Mouse (Mus musculus): ENCODE measurements at regions not wholly inside any gene's neighbourhood (a gene's known extent, or its start where the extent isn't known, plus 50 kb on each side); places are given as distances from the start of the nearest gene placed in this dataset.

DNA sequence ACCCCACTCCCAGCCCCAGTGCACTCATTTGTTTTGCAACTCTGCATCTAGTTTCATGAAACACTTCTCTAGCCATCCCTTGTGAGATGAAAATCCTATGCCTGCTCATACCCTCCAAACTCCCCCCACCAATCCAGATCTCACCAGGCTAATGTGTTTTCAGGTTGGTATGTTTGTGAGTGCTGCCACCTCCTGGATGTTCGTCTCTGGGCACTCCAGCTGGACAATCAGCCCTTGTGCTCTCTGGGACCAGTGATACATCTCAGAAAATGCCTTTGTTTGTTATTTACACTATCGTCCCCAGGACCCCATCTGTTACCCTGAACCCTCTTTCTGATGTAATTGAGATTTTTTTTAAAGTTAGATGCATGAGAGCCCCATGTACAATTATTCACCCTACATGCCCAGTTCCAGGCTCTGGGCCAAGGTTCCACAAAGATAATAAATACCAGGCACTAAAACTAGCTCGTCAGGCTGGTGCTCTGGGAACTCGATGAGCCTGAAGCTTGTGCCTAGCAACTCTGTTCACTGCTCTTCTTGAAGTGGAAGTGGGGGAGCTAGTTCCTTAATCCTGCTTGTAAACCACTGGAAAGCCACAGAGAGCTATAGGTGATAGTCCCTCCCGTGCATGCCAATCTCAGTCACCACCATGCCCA lies 304.2 kb downstream of the Gm9195 start:
- no peak for DNase-seq (ENCODE audit: extremely low read depth)
- H3K4me2 ChIP-seq (ENCODE audit: insufficient read depth, low read depth, poor library complexity, severe bottlenecking) = no peak overlapping the region
- dilution Hi-C loops (cut with MboI; ENCODE audit: extremely low pct_ligation_motif_present, extremely low pct_unique_long_range_greater_than_20kb, low sequenced_read_pairs) (no loop called here), in situ Hi-C loops (cut with MboI; ENCODE audit: low pct_ligation_motif_present, low pct_unique_long_range_greater_than_20kb, low sequenced_read_pairs) (no loop called here)
- peaks cover 28% of the 10 kb centered on the region for H3K27me3 ChIP-seq (replicated peaks)
- H3K4me1 ChIP-seq (ENCODE audit: control insufficient read depth in 1 of 2, insufficient read depth in 2 of 2) = no peaks in the 10 kb centered on the region
- H3K36me3 ChIP-seq (replicated peaks in 1 of 2; ENCODE audit: control insufficient read depth in 1 of 2, insufficient read depth in 1 of 2, low read length in 1 of 2) = no peaks in the 10 kb centered on the region
- no peaks in the 10 kb centered on the region for H3K9me3 ChIP-seq (replicated peaks; ENCODE audit: low read length)
- no peak overlapping the region for H3K9ac ChIP-seq (ENCODE audit: insufficient read depth, low read depth)
- no peak overlapping the region for H3K27ac ChIP-seq (ENCODE audit: insufficient read depth, low read depth)
- no peaks in the 10 kb centered on the region for H3K79me2 ChIP-seq (replicated peaks; ENCODE audit: control insufficient read depth, extremely low read depth, insufficient read depth, poor library complexity, severe bottlenecking)
- no peak overlapping the region for H3K4me3 ChIP-seq (replicated peaks in 1 of 3; ENCODE audit: low read depth in 2 of 3, low read length in 2 of 3, poor library complexity in 1 of 3)
- TF ChIP-seq CTCF (conservative IDR thresholded peaks at IDR 0.05 in 1 of 2, IDR thresholded peaks at IDR 0.05 in 1 of 2; ENCODE audit: low read depth in 2 of 2, low read length in 2 of 2) (peak in 1 of 2 experiments; percentile 62; a peak in 2 of 4 replicates), ETS1 (conservative IDR thresholded peaks at IDR 0.05; ENCODE audit: low read depth, low read length) (no peak), MAZ (IDR thresholded peaks at IDR 0.05; ENCODE audit: low read depth, low read length) (no peak), E2F4 (IDR thresholded peaks at IDR 0.05; ENCODE audit: insufficient replicate concordance, low read depth, low read length) (no peak), MEF2A (IDR thresholded peaks at IDR 0.05; ENCODE audit: borderline replicate concordance, low read depth, low read length) (no peak), IRF4 (IDR thresholded peaks at IDR 0.05; ENCODE audit: low read depth, low read length) (no peak), PAX5 (IDR thresholded peaks at IDR 0.05; ENCODE audit: low read length) (no peak), NRF1 (IDR thresholded peaks at IDR 0.05; ENCODE audit: low read depth, low read length) (no peak), HCFC1 (IDR thresholded peaks at IDR 0.05; ENCODE audit: low read depth, low read length) (no peak), MAFK (IDR thresholded peaks at IDR 0.05; ENCODE audit: insufficient replicate concordance, low read length) (no peak), SIN3A (IDR thresholded peaks at IDR 0.05; ENCODE audit: low read length) (no peak), KAT2A (IDR thresholded peaks at IDR 0.05; ENCODE audit: insufficient replicate concordance, low read length) (no peak), USF1 (IDR thresholded peaks at IDR 0.05; ENCODE audit: low read depth, low read length) (no peak), TBP (conservative IDR thresholded peaks at IDR 0.05; ENCODE audit: low read depth, low read length) (no peak), TCF12 (IDR thresholded peaks at IDR 0.05; ENCODE audit: low read depth, low read length) (no peak), POLR2A (IDR thresholded peaks at IDR 0.05; ENCODE audit: low read depth, low read length) (no peak), RAD21 (IDR thresholded peaks at IDR 0.05; ENCODE audit: low read depth, low read length) (peak; percentile 46), SMC3 (IDR thresholded peaks at IDR 0.05; ENCODE audit: low read depth, low read length) (peak; percentile 53), JUN (IDR thresholded peaks at IDR 0.05; ENCODE audit: insufficient read depth, low read depth, low read length) (no peak), EP300 (IDR thresholded peaks at IDR 0.05; ENCODE audit: low read length) (no peak)

DNA sequence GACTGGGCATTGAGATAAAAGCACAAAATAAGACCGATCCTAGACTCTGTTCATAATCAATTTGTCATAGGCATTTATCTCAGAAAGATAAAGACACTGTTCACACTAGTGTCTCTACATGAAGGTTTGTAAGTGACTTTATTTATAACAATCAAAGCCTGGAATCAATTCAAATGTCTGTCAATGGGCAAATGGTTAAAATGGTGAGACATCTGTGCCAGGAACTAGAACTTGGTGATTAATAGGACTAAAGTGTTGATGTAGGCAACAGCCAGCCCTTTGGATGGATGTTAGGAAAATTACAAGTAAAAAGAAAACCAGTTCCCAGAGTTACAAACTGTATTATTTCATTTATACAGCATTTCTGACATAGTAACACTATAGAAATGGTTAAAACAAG lies 315.9 kb downstream of the Gm9195 start:
- Histone ChIP-seq H3K4me3 (replicated peaks in 1 of 3; ENCODE audit: low read depth in 2 of 3, low read length in 2 of 3, poor library complexity in 1 of 3) (no peak overlapping the region), H3K4me1 (ENCODE audit: control insufficient read depth in 1 of 2, insufficient read depth in 2 of 2) (no peaks in the 10 kb centered on the region), H3K9ac (ENCODE audit: insufficient read depth, low read depth) (no peak overlapping the region), H3K36me3 (replicated peaks in 1 of 2; ENCODE audit: control insufficient read depth in 1 of 2, insufficient read depth in 1 of 2, low read length in 1 of 2) (no peaks in the 10 kb centered on the region), H3K4me2 (ENCODE audit: insufficient read depth, low read depth, poor library complexity, severe bottlenecking) (no peak overlapping the region), H3K27ac (ENCODE audit: insufficient read depth, low read depth) (no peak overlapping the region), H3K79me2 (replicated peaks; ENCODE audit: control insufficient read depth, extremely low read depth, insufficient read depth, poor library complexity, severe bottlenecking) (0 out of 2 replicates have a peak, but pooled peaks cover 2% of the 10 kb centered on the region), H3K27me3 (replicated peaks) (peaks cover 75% of the 10 kb centered on the region), H3K9me3 (replicated peaks; ENCODE audit: low read length) (no peaks in the 10 kb centered on the region)
- DNase-seq (ENCODE audit: extremely low read depth) = no peak
- TF ChIP-seq BHLHE40 (IDR thresholded peaks at IDR 0.05; ENCODE audit: low read depth, low read length) (no peak), GABPA (IDR thresholded peaks at IDR 0.05; ENCODE audit: insufficient replicate concordance, low read depth, low read length) (no peak), PAX5 (IDR thresholded peaks at IDR 0.05; ENCODE audit: low read length) (no peak), MXI1 (IDR thresholded peaks at IDR 0.05; ENCODE audit: low read depth, low read length) (no peak), CHD2 (IDR thresholded peaks at IDR 0.05; ENCODE audit: low read length) (no peak), E2F4 (IDR thresholded peaks at IDR 0.05; ENCODE audit: insufficient replicate concordance, low read depth, low read length) (no peak), MAZ (IDR thresholded peaks at IDR 0.05; ENCODE audit: low read depth, low read length) (no peak), CTCF (conservative IDR thresholded peaks at IDR 0.05 in 1 of 2, IDR thresholded peaks at IDR 0.05 in 1 of 2; ENCODE audit: low read depth in 2 of 2, low read length in 2 of 2) (no peak), HCFC1 (IDR thresholded peaks at IDR 0.05; ENCODE audit: low read depth, low read length) (no peak), JUND (conservative IDR thresholded peaks at IDR 0.05; ENCODE audit: low read depth, low read length) (no peak), RAD21 (IDR thresholded peaks at IDR 0.05; ENCODE audit: low read depth, low read length) (no peak), USF1 (IDR thresholded peaks at IDR 0.05; ENCODE audit: low read depth, low read length) (no peak), EP300 (IDR thresholded peaks at IDR 0.05; ENCODE audit: low read length) (no peak), POLR2A (IDR thresholded peaks at IDR 0.05; ENCODE audit: low read depth, low read length) (no peak), NRF1 (IDR thresholded peaks at IDR 0.05; ENCODE audit: low read depth, low read length) (no peak), USF2 (conservative IDR thresholded peaks at IDR 0.05; ENCODE audit: low read depth, low read length) (no peak), ETS1 (conservative IDR thresholded peaks at IDR 0.05; ENCODE audit: low read depth, low read length) (no peak), JUN (IDR thresholded peaks at IDR 0.05; ENCODE audit: insufficient read depth, low read depth, low read length) (no peak), CHD1 (IDR thresholded peaks at IDR 0.05; ENCODE audit: low read depth, low read length) (no peak), TBP (conservative IDR thresholded peaks at IDR 0.05; ENCODE audit: low read depth, low read length) (no peak)
- in situ Hi-C loops (cut with MboI; ENCODE audit: low pct_ligation_motif_present, low pct_unique_long_range_greater_than_20kb, low sequenced_read_pairs) (no loop called here), dilution Hi-C loops (cut with MboI; ENCODE audit: extremely low pct_ligation_motif_present, extremely low pct_unique_long_range_greater_than_20kb, low sequenced_read_pairs) (no loop called here)
